Mouse (Mus musculus): Measurements from ENCODE around the gene Mybpc2. TPM values are rescaled to one million over a fixed set of nuclear protein-coding genes. Genes with fewer than 3 reads are reported as not detected.
A peak's percentile ranks its signal among the peaks of the same experiment; 100 is the strongest.

Gene Mybpc2
- polyA plus RNA-seq, 1 experiment from 2014 or later: 0.13 TPM

DNA sequence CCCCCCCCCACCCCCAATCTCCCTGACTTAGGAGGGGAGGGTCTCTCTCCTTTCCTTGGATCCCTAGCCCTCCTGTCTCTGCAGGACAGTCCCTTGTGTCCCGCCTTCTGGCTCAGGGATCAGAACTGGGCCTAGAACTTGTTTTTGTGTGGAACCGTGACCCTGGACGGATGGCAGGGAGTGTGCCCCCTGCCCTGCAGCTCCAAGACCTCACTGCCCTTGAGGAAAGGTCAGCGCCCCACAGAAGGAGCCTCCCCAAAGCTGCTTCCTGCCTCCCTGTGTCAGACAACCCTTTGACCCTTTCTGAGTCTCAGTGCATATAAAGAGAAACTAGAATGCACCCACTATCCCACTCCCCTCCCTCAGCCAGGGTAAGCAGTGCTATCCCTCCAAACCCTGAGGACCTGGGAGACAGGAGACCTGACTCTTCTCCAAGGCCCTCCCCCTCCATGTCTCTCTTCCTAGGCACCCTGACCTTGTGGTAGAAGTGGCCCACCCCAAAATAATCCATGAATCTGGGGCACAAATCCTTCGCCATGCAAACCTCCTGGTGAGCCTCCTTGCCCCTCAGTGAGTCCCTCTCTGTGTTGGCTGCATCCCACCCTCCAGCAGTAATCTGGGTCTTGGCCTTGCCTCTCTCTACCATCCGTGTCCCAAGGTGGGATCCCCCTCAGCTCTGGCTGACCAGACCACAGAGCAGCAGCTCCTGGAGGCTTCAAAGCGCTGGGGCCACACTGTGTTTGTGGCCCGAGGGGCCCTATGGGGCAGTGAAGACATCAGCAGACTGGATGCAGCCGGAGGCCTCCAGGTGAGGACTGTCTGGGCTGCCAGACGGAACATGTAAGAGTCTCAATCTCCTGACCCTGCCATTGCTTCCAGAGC lies 58.2 kb downstream of the Mybpc2 start:
- no peak for TF ChIP-seq CTCF (IDR thresholded peaks at IDR 0.05; ENCODE audit: low read depth)
- H3K9me3 ChIP-seq (ENCODE audit: control insufficient read depth): no peaks in the 10 kb centered on the region
- no peak overlapping the region for H3K4me2 ChIP-seq (replicated peaks; ENCODE audit: low read depth)
- H3K27ac ChIP-seq (ENCODE audit: low read depth, low read length): no peak overlapping the region
- peaks cover 35% of the 10 kb centered on the region for H3K27me3 ChIP-seq (replicated peaks; ENCODE audit: control insufficient read depth, insufficient read depth, low read length)
- peaks cover 9% of the 10 kb centered on the region; the same call in 1 of the 2 replicates for H3K4me1 ChIP-seq (replicated peaks; ENCODE audit: control insufficient read depth, insufficient read depth, low read length)
- ATAC-seq: no peak
- no peak overlapping the region for H3K4me3 ChIP-seq (ENCODE audit: low read depth, low read length)
- no peak overlapping the region for H3K9ac ChIP-seq (ENCODE audit: low read depth, low read length)
- WGBS: 83% methylated on average over 10 of the region's 10 CpGs
- H3K36me3 ChIP-seq (ENCODE audit: control insufficient read depth, insufficient read depth): no peaks in the 10 kb centered on the region; the same call in 1 of the 2 replicates

DNA sequence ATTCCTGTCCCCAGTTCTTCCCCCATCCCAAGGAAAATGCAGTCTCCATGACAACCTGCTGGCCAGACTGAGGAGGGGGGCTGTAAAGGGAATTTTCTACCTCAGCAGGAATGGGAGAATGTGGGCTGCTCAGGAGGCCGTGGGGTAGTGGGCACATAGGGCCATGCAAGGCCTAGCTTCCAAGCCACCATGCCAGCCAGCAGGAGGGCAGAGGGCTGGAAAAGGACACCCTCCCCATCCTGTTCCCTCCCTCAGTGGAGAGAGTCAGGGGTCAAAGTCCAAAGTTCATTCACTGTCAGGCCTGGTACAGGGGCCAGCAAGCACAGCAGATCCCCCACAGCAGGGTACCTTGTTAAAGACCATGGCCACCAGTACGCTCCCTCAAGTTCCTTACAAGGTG lies 59.3 kb downstream of the Mybpc2 start, which contains the start of gene Aspdh:
TSS of gene Aspdh (plus strand) at position 281 of the 400 bp plus-strand sequence.
- H3K36me3 ChIP-seq (ENCODE audit: control insufficient read depth, insufficient read depth): no peaks in the 10 kb centered on the region; the same call in 1 of the 2 replicates
- no peak within 1 kb of the TSS for H3K4me3 ChIP-seq (ENCODE audit: low read depth, low read length)
- H3K27me3 ChIP-seq (replicated peaks; ENCODE audit: control insufficient read depth, insufficient read depth, low read length): peaks cover 46% of the 10 kb centered on the region
- no peak within 1 kb of the TSS for H3K27ac ChIP-seq (ENCODE audit: low read depth, low read length)
- TF ChIP-seq CTCF (IDR thresholded peaks at IDR 0.05; ENCODE audit: low read depth): no peak
- ATAC-seq: no peak
- H3K9me3 ChIP-seq (ENCODE audit: control insufficient read depth): no peaks in the 10 kb centered on the region
- no peak within 1 kb of the TSS for H3K4me2 ChIP-seq (replicated peaks; ENCODE audit: low read depth)
- H3K4me1 ChIP-seq (replicated peaks; ENCODE audit: control insufficient read depth, insufficient read depth, low read length): peaks cover 9% of the 10 kb centered on the region; the same call in 1 of the 2 replicates
- 52% methylated on average over 2 of the region's 2 CpGs for WGBS
- H3K9ac ChIP-seq (ENCODE audit: low read depth, low read length): no peak within 1 kb of the TSS

DNA sequence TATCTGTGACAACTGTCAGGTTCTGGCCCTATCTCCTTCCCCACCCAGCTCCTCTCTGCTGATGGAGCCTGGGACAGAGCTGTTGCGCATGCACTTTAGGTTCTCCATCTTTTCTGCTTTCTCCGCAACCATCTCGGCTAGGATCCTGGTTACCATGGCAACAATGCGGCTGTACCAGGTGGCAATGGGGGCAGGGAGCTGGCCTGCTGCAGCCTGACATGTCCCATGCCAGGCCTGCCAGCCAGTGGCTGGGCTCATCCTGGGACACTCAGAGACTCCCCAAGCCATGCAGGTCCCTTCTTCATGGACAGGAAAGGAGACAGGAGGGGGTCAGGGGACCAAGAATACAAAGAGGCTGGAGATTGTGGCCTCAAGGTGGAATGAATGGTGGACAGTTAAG lies 59.9 kb downstream of the Mybpc2 start:
- no peaks in the 10 kb centered on the region for H3K9me3 ChIP-seq (ENCODE audit: control insufficient read depth)
- peaks cover 49% of the 10 kb centered on the region for H3K27me3 ChIP-seq (replicated peaks; ENCODE audit: control insufficient read depth, insufficient read depth, low read length)
- peaks cover 9% of the 10 kb centered on the region; the same call in 1 of the 2 replicates for H3K4me1 ChIP-seq (replicated peaks; ENCODE audit: control insufficient read depth, insufficient read depth, low read length)
- no peak for ATAC-seq
- H3K4me2 ChIP-seq (replicated peaks; ENCODE audit: low read depth): no peak overlapping the region
- H3K36me3 ChIP-seq (ENCODE audit: control insufficient read depth, insufficient read depth): no peaks in the 10 kb centered on the region; the same call in 1 of the 2 replicates
- H3K4me3 ChIP-seq (ENCODE audit: low read depth, low read length): no peak overlapping the region
- H3K27ac ChIP-seq (ENCODE audit: low read depth, low read length): no peak overlapping the region
- H3K9ac ChIP-seq (ENCODE audit: low read depth, low read length): no peak overlapping the region
- WGBS: 42% methylated on average over 4 of the region's 4 CpGs
- TF ChIP-seq CTCF (IDR thresholded peaks at IDR 0.05; ENCODE audit: low read depth): no peak

DNA sequence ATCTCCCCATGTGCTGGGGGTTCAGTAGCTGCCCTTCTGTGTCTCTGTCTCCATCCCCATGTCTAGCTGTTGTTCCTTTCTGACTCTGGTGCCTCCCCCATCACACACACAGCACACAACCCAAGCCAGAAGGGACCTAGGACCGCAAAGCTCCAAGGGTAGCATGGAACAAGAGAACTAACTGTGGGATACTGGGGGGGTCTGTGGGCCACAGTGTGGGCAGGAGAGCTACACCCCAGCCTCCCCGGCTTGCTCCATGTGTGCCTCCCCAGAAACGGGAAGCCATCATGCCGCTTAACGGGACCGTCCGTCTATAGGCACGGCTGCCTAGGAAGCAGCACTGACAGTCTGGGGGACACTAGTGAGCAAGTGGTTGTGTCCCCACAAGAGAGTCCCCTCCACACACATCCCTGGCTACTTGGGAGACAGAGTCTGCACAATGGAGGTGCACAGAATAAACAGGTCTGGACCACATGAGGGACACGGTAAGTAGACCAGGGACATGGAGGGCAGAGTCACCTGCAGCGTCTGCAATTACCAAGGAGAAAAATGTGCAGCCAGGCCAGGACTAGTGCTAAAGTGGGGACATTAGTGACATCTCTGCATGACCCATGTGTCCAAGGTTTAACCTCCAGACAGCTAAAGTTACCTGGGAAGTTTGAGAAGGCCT lies 60.8 kb downstream of the Mybpc2 start:
- H3K36me3 ChIP-seq (ENCODE audit: control insufficient read depth, insufficient read depth): no peaks in the 10 kb centered on the region
- H3K4me1 ChIP-seq (replicated peaks; ENCODE audit: control insufficient read depth, insufficient read depth, low read length): peaks cover 5% of the 10 kb centered on the region; the same call in 1 of the 2 replicates
- WGBS: 82% methylated on average over 10 of the region's 10 CpGs
- no peak overlapping the region for H3K27ac ChIP-seq (ENCODE audit: low read depth, low read length)
- no peak for TF ChIP-seq CTCF (IDR thresholded peaks at IDR 0.05; ENCODE audit: low read depth)
- peaks cover 49% of the 10 kb centered on the region for H3K27me3 ChIP-seq (replicated peaks; ENCODE audit: control insufficient read depth, insufficient read depth, low read length)
- no peak overlapping the region for H3K4me2 ChIP-seq (replicated peaks; ENCODE audit: low read depth)
- no peak for ATAC-seq
- H3K9ac ChIP-seq (ENCODE audit: low read depth, low read length): no peak overlapping the region
- no peak overlapping the region for H3K4me3 ChIP-seq (ENCODE audit: low read depth, low read length)
- no peaks in the 10 kb centered on the region for H3K9me3 ChIP-seq (ENCODE audit: control insufficient read depth)

DNA sequence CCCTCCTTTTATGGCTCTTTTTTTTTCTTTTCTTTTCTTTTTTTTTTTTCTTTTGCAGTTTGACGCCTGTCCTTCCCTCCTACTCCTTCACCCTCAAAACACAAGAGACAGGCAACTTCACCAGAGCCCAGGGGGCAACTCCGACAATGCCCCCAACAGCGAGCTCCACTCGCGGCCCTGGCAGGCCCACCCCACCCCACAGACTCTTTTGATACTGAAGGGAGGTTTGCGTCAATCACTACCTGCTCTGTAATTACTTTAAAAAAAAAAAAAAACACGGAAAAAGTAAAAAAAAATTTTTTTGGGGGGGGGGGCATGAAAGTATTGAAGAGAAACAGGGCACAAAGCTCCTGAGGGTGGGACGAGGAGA lies 61.4 kb downstream of the Mybpc2 start:
- Histone ChIP-seq H3K36me3 (ENCODE audit: control insufficient read depth, insufficient read depth) (no peaks in the 10 kb centered on the region), H3K4me1 (replicated peaks; ENCODE audit: control insufficient read depth, insufficient read depth, low read length) (no peaks in the 10 kb centered on the region), H3K4me3 (ENCODE audit: low read depth, low read length) (peak overlapping the region; percentile 16; the same call in 1 of the 2 replicates), H3K9me3 (ENCODE audit: control insufficient read depth) (no peaks in the 10 kb centered on the region), H3K4me2 (replicated peaks; ENCODE audit: low read depth) (no peak overlapping the region), H3K27ac (ENCODE audit: low read depth, low read length) (no peak overlapping the region), H3K27me3 (replicated peaks; ENCODE audit: control insufficient read depth, insufficient read depth, low read length) (peaks cover 49% of the 10 kb centered on the region), H3K9ac (ENCODE audit: low read depth, low read length) (no peak overlapping the region)
- ATAC-seq: no peak
- WGBS: 23% methylated on average over 8 of the region's 8 CpGs
- TF ChIP-seq CTCF (IDR thresholded peaks at IDR 0.05; ENCODE audit: low read depth): no peak

All from intestine, postnatal 0 days (tissue).